Mouse (Mus musculus) hindbrain, embryonic 13.5 days (tissue): Measurements from ENCODE around the gene Ranbp3. TPM values are rescaled to one million over a fixed set of nuclear protein-coding genes. Genes with fewer than 3 reads are reported as not detected.
"Not testable (repeated sequence)": the region's sequence is repeated elsewhere in the genome, so short reads cannot be mapped to it uniquely, and the experiment has no call there.

Source experiments
- ATAC-seq: fragments of 200-750 bp; cut with Nextera tagmentation; 2 replicates; pipeline ENCODE4 v1.8.0; 2017; ENCODE audit warnings: moderate TSS enrichment; ENCODE audit not compliant: low FRiP score
- H3K27ac ChIP-seq: fragments of 300-500 bp; sonication (generic); 2 replicates; pipeline ENCODE4 v1.5.1; 2015; ENCODE audit warnings: inconsistent platforms, mild to moderate bottlenecking, moderate library complexity
- H3K27me3 ChIP-seq: fragments of 300-500 bp; sonication (generic); 2 replicates; pipeline ENCODE4 v1.6.1; 2015; ENCODE audit warnings: mild to moderate bottlenecking, inconsistent platforms
- H3K36me3 ChIP-seq: fragments of 300-500 bp; sonication (generic); 2 replicates; pipeline ENCODE4 v1.6.1; 2015; ENCODE audit warnings: mild to moderate bottlenecking, inconsistent platforms
- H3K4me1 ChIP-seq: fragments of 300-500 bp; sonication (generic); replicated peaks from 2 replicates; pipeline ENCODE4 v1.6.1; 2015; ENCODE audit warnings: inconsistent platforms
- H3K4me2 ChIP-seq: fragments of 300-500 bp; sonication (generic); 2 replicates; pipeline ENCODE4 v1.6.1; 2015; ENCODE audit warnings: inconsistent platforms, mild to moderate bottlenecking, moderate library complexity
- H3K4me3 ChIP-seq: fragments of 300-500 bp; sonication (generic); 2 replicates; pipeline ENCODE4 v1.5.1; 2015; ENCODE audit warnings: mild to moderate bottlenecking, inconsistent platforms
- H3K9ac ChIP-seq: fragments of 300-500 bp; sonication (generic); 2 replicates; pipeline ENCODE4 v1.6.1; 2015; ENCODE audit warnings: mild to moderate bottlenecking, inconsistent platforms
- H3K9me3 ChIP-seq: fragments of 300-500 bp; sonication (generic); 2 replicates; pipeline ENCODE4 v1.6.1; 2016; ENCODE audit warnings: inconsistent platforms
- WGBS: fragments of 180-500 bp; shearing (Covaris S2); methylation state at CpG from one replicate; pipeline ENCODE4 v1.1.7; 2015; 5-methylcytosine and 5-hydroxymethylcytosine counted together
- polyA plus RNA-seq: library from polyadenylated mRNA; unstranded; fragments of >200 nt; fragmentation: Nextera tagmentation; extraction: Ambion mirVana; gene quantifications from 2 replicates; pipeline ENCODE4 v1.2.1, GENCODE M21; 2015

Ranbp3 gene
- polyA plus RNA-seq = 99.1 and 102 TPM in 2 replicates

DNA sequence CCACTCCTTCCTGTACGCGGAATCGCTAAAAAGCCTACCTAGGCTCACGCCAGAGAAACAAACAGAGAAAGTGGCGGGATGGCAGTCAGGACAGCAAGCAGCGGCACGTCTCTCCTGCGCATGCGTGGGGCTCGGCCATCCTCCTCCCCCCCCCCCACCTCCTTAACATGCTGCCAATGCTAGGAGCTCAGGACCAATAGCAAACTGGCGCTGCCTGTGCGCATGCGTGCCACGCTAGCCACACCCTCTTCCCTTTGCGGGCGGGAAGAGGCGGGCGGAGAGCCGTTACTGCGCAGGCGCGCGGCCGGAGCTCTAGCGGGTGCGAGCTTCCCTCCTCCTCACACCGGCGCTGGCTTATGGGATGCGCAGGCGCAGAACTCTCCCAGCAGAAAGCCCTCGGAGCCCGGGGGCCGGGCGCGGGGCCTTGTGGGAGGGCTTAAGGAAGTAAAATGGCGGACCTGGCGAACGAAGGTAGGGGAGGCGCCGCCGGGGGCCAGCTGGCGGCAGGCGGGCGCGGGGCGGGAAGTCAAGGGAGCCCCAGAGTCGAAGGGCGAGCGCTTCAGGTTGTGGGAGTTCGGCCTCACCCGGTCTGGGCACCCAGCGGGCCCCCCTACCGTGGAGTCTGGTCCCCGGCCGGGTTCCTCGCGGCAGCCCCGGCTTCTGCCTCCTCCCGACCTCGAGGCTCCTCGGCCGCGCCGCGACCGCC, at the start of gene Ranbp3:
Gene Ranbp3, plus strand, starts transcription at position 354 of the 706 bp plus-strand sequence.
- under 1% methylated on average over 56 of the region's 66 CpGs for WGBS
- peaks cover 46% of the 10 kb centered on the region for H3K4me1 ChIP-seq

DNA sequence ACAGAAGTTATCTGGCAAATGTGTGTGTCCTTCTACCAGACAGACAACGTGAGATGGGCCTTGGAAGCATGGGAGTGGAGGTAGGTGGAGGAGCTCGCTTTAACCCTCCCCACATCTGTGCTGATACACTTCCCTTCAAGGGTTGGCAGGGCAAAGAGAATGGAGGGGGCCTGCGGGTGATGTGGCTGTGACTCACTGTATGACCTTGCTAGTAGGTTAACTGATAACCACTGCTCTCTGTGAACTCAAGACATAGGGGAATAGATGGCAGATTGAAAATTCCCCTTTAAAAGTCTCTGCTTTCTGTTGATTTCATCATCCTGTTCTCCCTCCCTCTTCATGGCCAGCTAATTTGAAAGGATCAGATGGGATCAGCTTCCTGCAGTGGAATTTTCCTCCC, 47.6 kb upstream of the Ranbp3 start:
- H3K4me1 ChIP-seq = peaks cover 32% of the 10 kb centered on the region
- ATAC-seq = no peak
- no peaks in the 10 kb centered on the region for H3K9me3 ChIP-seq
- peaks cover 41% of the 10 kb centered on the region for H3K36me3 ChIP-seq
- WGBS = 86% methylated on average over 3 of the region's 3 CpGs
- no peak overlapping the region for H3K9ac ChIP-seq
- H3K27ac ChIP-seq = no peak overlapping the region
- H3K4me2 ChIP-seq = peak overlapping the region; percentile 97
- peak overlapping the region; percentile 93 for H3K4me3 ChIP-seq
- H3K27me3 ChIP-seq = peaks cover 4% of the 10 kb centered on the region; the same call in 1 of the 2 replicates

More for the DNA sequence above, at the start of gene Ranbp3:
- peak within 1 kb of the TSS; percentile 99 for H3K4me3 ChIP-seq
- H3K9me3 ChIP-seq = no peaks in the 10 kb centered on the region
- ATAC-seq = peak; percentile 91
- H3K9ac ChIP-seq = peak within 1 kb of the TSS; percentile 98
- peak within 1 kb of the TSS; percentile 91 for H3K27ac ChIP-seq
- peak within 1 kb of the TSS; percentile 82 for H3K4me2 ChIP-seq
- peaks cover 6% of the 10 kb centered on the region for H3K27me3 ChIP-seq
- peaks cover 19% of the 10 kb centered on the region for H3K36me3 ChIP-seq

DNA sequence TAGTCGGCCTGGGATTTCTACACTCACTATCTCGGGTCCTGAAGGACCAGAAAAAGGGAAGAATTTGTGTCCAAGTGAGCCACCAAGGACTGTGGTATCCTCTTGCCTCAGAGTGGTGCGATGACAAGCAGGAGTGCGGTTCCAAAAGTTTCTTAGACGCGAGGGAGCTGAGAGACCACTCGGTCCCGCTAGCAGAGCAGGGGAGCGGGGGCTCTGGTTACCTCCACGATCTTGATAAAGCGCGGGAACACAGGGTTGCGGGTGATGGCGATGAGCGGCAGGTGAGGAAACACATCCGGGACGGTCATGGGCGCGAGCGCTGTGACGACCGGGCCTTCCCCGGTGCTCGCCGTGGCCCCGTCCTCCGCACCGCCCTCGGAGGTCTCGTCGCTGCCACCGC, 46.8 kb upstream of the Ranbp3 start:
- peak overlapping the region; percentile 76 for H3K27ac ChIP-seq
- H3K27me3 ChIP-seq = peaks cover 4% of the 10 kb centered on the region; the same call in 1 of the 2 replicates
- H3K4me1 ChIP-seq = peaks cover 32% of the 10 kb centered on the region
- H3K36me3 ChIP-seq = peaks cover 34% of the 10 kb centered on the region
- ATAC-seq = no peak; the same call in 1 of the 2 replicates
- no peaks in the 10 kb centered on the region for H3K9me3 ChIP-seq
- H3K4me3 ChIP-seq = peak overlapping the region; percentile 93
- peak overlapping the region; percentile 97 for H3K4me2 ChIP-seq
- H3K9ac ChIP-seq = peak overlapping the region; percentile 88
- WGBS = under 1% methylated on average over 32 of the region's 32 CpGs

DNA sequence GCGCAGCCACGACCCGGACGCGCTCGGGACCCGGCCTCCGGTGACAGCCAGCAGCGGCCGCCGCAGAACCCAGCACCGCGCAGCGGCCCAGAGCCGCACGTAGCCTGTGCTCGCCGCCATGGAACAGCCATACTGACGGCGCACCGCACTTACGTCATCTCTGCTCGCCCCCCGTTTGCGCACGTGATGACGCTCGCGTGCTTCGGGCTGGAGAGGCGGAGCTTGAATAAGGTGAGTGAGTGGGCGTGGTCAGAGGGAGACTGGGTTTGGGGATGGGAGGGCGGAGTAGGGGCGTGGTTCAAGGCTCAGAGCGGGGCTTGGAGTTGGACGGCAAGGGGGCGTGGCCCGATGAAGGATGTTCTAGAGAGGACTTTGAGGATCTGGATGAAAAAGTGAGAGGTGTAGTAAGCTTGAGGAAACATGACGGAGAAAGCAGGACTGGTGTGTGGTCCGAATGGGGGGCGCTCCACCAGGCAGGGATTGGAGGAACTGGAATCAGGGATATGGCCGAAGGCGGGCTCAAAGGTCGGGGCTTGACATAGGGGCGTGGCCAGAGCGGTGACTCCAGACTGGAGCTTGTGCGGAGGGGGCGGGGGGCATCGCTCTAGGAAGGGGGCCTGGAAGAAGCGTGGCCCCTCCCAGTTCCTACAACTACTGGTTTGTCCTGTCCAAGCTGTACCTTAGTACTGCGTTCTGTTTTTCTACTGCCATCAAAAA, 46.2 kb upstream of the Ranbp3 start, which contains the start of gene Lonp1:
Gene Lonp1, minus strand, starts transcription at position 134 of the 717 bp plus-strand sequence.
- peak within 1 kb of the TSS; percentile 97 for H3K4me2 ChIP-seq
- WGBS = under 1% methylated on average over 51 of the region's 51 CpGs

DNA sequence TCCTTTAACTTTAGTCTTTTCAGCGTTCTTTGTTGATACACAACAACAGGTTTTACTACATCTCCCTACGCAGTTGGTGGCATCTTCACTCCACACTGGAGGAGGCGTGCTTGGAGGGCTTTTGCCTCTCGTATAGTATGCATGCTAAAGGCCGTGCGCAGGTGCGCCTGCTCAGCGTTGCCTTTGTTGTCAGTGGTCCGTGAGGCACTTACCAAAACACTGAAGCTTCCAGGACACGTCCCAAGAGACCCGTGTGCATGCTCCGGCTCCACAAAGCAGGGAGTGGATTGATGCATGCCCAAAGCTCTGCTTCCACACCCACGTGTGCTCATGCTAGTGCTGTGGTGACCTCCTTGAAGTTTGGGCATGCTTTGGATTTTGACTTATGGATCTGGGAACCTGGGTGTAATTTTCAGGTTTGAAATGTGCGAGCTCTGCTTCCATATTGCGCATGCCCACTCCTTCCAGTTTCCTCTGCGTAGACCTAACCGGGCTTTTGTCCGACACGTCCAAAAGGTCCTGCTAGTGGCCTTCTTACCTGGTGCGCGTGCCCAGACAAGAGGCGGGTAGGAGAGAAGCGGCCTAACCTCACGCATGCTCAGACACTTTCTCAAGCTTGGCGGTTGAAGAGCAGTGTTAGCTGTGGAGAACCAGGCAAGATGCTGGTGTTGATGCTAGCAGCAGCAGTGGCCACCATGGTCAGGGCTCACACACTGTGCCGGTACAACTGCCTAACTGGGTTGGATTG, 45.4 kb upstream of the Ranbp3 start, which contains the start of gene Catsperd:
Gene Catsperd, plus strand, starts transcription at position 614 of the 748 bp plus-strand sequence.
- no peaks in the 10 kb centered on the region for H3K9me3 ChIP-seq
- 12% methylated on average over 26 of the region's 26 CpGs for WGBS

More for the DNA sequence above, 46.2 kb upstream of the Ranbp3 start, which contains the start of gene Lonp1:
- peak within 1 kb of the TSS; percentile 93 for H3K4me3 ChIP-seq
- peaks cover 32% of the 10 kb centered on the region for H3K4me1 ChIP-seq
- peak within 1 kb of the TSS; percentile 82 for H3K27ac ChIP-seq
- peaks cover 28% of the 10 kb centered on the region for H3K36me3 ChIP-seq
- ATAC-seq = peak; percentile 92
- H3K9me3 ChIP-seq = no peaks in the 10 kb centered on the region
- H3K9ac ChIP-seq = peak within 1 kb of the TSS; percentile 88
- peaks cover 7% of the 10 kb centered on the region; the same call in 1 of the 2 replicates for H3K27me3 ChIP-seq

DNA sequence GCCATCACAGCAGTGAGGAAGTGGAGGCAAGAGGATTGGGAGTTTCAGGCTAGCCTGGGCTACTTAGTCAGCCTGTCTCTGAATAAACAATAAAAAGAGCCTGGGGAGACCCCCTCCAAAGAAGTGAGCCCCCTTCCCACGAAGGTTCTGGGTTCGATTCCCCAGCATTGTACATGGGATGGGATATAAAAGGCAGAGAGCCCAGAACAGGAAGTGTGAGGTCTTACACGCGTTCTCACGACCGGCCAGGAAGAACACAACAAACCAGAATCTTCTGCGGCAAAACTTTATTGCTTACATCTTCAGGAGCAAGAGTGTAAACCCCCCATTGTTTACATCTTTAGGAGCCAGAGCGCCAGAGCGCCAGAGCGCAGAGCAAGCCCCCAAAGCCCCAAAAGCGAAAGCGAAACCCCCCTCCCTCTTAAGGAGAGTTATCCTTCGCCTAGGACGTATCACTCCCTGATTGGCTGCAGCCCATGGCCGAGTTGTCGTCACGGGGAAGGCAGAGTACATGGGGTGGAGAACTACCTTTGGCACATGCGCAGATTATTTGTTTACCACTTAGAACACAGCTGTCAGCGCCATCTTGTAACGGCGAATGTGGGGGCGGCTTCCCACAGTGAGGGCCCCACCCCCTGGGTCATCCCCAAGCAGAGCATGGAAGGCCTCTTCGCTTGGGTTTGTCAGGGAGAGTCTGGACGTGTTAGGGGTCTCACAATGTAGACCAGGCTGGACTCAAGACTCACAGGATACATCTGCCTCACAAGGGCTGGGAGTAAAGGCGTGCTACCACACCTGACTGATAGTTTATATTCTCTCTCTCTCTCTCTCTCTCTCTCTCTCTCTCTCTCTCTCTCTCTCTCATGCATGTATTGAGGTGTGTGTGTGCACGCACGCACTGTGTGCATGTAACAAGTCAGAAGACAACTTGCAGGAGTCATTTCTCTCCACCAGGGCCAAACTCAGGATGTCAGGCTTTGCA, 43.0 kb upstream of the Ranbp3 start:
- peaks cover 27% of the 10 kb centered on the region for H3K4me1 ChIP-seq
- H3K27me3 ChIP-seq, H3K9ac ChIP-seq, ATAC-seq, H3K4me3 ChIP-seq, H3K27ac ChIP-seq, H3K36me3 ChIP-seq, H3K9me3 ChIP-seq, H3K4me2 ChIP-seq: not testable (repeated sequence)
- 92% methylated on average over 27 of the region's 27 CpGs for WGBS

More for the DNA sequence above, 45.4 kb upstream of the Ranbp3 start, which contains the start of gene Catsperd:
- peak within 1 kb of the TSS; percentile 93 for H3K4me3 ChIP-seq
- peak; percentile 57 for ATAC-seq
- peaks cover 7% of the 10 kb centered on the region; the same call in 1 of the 2 replicates for H3K27me3 ChIP-seq
- H3K4me1 ChIP-seq = peaks cover 32% of the 10 kb centered on the region
- H3K4me2 ChIP-seq = peak within 1 kb of the TSS; percentile 97
- peak within 1 kb of the TSS; percentile 88 for H3K9ac ChIP-seq
- H3K27ac ChIP-seq = peak within 1 kb of the TSS; percentile 82
- H3K36me3 ChIP-seq = peaks cover 20% of the 10 kb centered on the region

DNA sequence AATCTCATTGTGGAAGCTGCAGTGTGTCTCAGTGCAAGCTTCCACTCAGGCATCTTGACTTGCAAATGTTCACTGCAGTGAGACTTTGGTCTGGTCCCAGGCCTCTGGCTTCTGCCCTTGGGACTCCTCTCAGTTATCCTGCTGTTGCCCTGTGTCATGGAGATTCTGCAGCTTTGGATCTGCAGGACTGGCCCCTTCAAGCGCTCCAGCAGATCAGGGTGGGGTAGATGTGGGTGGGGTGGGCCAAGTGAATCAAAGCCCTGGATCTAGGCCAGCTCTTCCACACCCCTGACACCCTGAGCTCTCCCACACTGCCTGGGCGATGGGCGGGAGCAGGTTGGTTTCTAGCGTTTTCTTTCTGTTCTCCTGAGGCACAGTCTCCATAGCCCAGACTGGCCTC, 41.3 kb upstream of the Ranbp3 start:
- H3K9ac ChIP-seq = no peak overlapping the region
- 57% methylated on average over 4 of the region's 4 CpGs for WGBS
- ATAC-seq = no peak

GRCm38 (mm10) chr17:56634023-56634422, 39.1 kb upstream of the Ranbp3 start:
- H3K9me3 ChIP-seq = no peaks in the 10 kb centered on the region
- ATAC-seq = no peak
- H3K4me1 ChIP-seq = no peaks in the 10 kb centered on the region
- no peak overlapping the region for H3K9ac ChIP-seq
- H3K27me3 ChIP-seq = 0 out of 2 replicates have a peak, but pooled peaks cover 3% of the 10 kb centered on the region
- H3K4me2 ChIP-seq = no peak overlapping the region
- H3K27ac ChIP-seq = no peak overlapping the region
- no peaks in the 10 kb centered on the region for H3K36me3 ChIP-seq
- 81% methylated on average over 6 of the region's 6 CpGs for WGBS
- no peak overlapping the region for H3K4me3 ChIP-seq

More for the DNA sequence above, 41.3 kb upstream of the Ranbp3 start:
- Histone ChIP-seq H3K4me3 (no peak overlapping the region), H3K36me3 (no peaks in the 10 kb centered on the region), H3K4me2 (no peak overlapping the region), H3K4me1 (peaks cover 15% of the 10 kb centered on the region; the same call in 1 of the 2 replicates), H3K9me3 (no peaks in the 10 kb centered on the region), H3K27me3 (peaks cover 7% of the 10 kb centered on the region; the same call in 1 of the 2 replicates), H3K27ac (no peak overlapping the region)

DNA sequence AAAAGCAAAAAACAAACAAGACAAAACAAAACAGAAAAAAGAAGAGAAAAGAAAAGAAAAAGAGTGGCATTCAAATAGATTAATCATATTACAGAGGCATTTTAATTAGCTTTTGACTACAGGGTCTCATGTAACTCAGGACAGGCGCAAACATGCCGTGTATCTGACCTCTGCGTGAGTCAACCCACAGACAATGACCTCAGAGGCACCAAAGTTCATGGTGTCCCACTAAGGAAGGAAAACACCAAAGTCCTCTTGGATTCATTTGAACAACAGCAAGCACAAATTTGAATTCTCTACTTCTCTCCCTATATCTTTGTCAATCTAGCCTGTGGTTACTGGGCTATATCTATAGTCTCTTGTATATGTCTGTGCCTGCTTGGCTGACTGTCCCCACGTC, 29.9 kb upstream of the Ranbp3 start:
- Histone ChIP-seq H3K4me3 (no peak overlapping the region), H3K4me2 (no peak overlapping the region), H3K27me3 (no peaks in the 10 kb centered on the region), H3K36me3 (no peaks in the 10 kb centered on the region), H3K4me1 (no peaks in the 10 kb centered on the region), H3K9me3 (no peaks in the 10 kb centered on the region), H3K9ac (no peak overlapping the region), H3K27ac (no peak overlapping the region)
- ATAC-seq = no peak
- 88% methylated on average over 4 of the region's 4 CpGs for WGBS

- Histone ChIP-seq H3K27me3 (no peaks in the 10 kb centered on the region), H3K4me2 (no peak overlapping the region), H3K4me3 (no peak overlapping the region), H3K36me3 (no peaks in the 10 kb centered on the region), H3K9ac (no peak overlapping the region), H3K27ac (no peak overlapping the region), H3K9me3 (no peaks in the 10 kb centered on the region), H3K4me1 (no peaks in the 10 kb centered on the region)
- ATAC-seq = no peak
- 76% methylated on average over 11 of the region's 13 CpGs for WGBS
Measured at GRCm38 (mm10) chr17:56647546-56647945, 25.5 kb upstream of the Ranbp3 start.

- no peak overlapping the region for H3K4me3 ChIP-seq
- no peak overlapping the region for H3K4me2 ChIP-seq
- 39% methylated on average over 10 of the region's 10 CpGs for WGBS
- no peaks in the 10 kb centered on the region for H3K27me3 ChIP-seq
- no peak overlapping the region for H3K27ac ChIP-seq
- H3K9ac ChIP-seq = no peak overlapping the region
- no peaks in the 10 kb centered on the region for H3K4me1 ChIP-seq
- no peak for ATAC-seq
- H3K9me3 ChIP-seq = no peaks in the 10 kb centered on the region
- H3K36me3 ChIP-seq = no peaks in the 10 kb centered on the region
Measured at GRCm38 (mm10) chr17:56651801-56652200, 21.3 kb upstream of the Ranbp3 start.
